Mouse (Mus musculus) adrenal gland, postnatal 36 days (tissue): ENCODE data around the gene Pcnp. TPM values are rescaled to one million over a fixed set of nuclear protein-coding genes. Genes with fewer than 3 reads are reported as not detected.
"Not testable (repeated sequence)": the region's sequence is repeated elsewhere in the genome, so short reads cannot be mapped to it uniquely, and the experiment has no call there.

Experiments used
- DNase-seq, 2 experiments: peaks; one replicate each; pipeline ENCODE4 v3.0.0; 2021; ENCODE audit warnings: mixed read lengths in 1 of 2
- long read RNA-seq, 2 experiments: library from polyadenylated mRNA; stranded (forward); transcript quantifications; one replicate each; pipeline ENCODE4 v2.0.0; 2021; ENCODE audit warnings: borderline sequencing depth in 2 of 2
- total RNA-seq, 2 experiments: library from RNA; stranded (reverse); gene quantifications; 2 replicates each; pipeline ENCODE4 v1.2.3; 2021

Gene Pcnp
- total RNA-seq: 100 to 1,000 TPM; 106 to 123 TPM
- long read RNA-seq, experiment 1, transcript Pcnp-205 (5 exons, 2,200 nt): minor isoform, 25 of 158 reads
- long read RNA-seq, experiment 1, transcript Pcnp-202 (5 exons, 2,295 nt): major isoform, 78 of 158 reads
- long read RNA-seq, experiment 1, transcript Pcnp-206 (5 exons, 938 nt): minor isoform, 28 of 158 reads
- long read RNA-seq, experiment 1, partial matches to known transcripts: 3 of 158 reads
- long read RNA-seq, experiment 1, other reads (novel, unspliced or antisense): 21 of 158 reads
- long read RNA-seq, experiment 2, transcript Pcnp-202 (5 exons, 2,295 nt): major isoform, 6 of 17 reads
- long read RNA-seq, experiment 2, partial matches to known transcripts: 0 of 17 reads
- long read RNA-seq, experiment 2, other reads (novel, unspliced or antisense): 3 of 17 reads

- peak; percentile 98 to 99 for DNase-seq
These were observed at the start of gene Pcnp for GRCm38 (mm10) chr16:56029661-56030082. Pcnp (minus strand) TSS chr16:56029739.

- DNase-seq: peak in 1 of 2 experiments; percentile 8
These were observed 46.8 kb upstream of the Pcnp start for GRCm38 (mm10) chr16:56076121-56076869.

DNA sequence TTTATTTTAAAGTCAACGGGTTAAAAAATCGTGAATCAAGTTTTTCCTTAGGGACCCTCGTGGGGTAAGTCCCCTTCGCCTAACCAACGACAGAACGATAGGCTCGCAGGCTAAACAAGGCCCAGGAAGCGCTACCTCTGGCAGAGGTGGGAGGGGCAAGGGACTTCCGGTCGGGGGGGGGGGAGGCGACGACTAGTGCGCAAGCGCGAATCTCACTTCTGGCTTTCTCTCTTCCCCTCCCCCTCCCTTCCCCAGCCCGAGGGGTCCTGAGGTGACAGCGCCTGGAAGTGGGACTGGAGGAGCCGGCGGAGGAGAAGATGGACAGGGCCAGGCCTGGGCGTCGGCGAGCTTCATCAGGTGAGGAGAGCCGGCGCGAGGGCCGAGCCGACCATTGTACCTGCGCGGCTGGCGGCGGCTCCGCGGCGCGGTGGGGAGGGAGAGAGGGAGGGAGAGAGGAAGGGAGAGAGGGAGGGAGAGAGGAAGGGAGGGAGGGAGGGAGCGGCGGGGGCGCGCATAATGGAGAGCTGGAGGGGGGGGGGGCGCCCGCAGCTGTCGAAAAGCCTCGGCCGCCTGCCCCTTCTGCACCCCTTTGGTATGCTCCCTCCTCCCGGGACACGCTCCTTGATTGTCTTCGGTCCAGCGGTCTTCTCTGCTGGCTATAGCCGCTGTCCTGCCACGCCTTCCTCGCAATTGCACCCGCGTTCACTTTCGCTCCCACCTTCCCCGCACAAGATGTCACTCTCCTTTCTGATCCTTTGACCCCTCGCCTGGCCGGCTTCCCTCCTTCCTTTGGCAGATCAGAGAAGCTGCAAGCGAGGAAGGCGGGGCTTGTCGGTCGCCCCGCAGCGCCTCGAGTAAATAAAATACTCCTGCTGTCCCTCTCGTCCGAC lies 45.9 kb upstream of the Pcnp start:
- DNase-seq: peak; percentile 86 to 88

DNA sequence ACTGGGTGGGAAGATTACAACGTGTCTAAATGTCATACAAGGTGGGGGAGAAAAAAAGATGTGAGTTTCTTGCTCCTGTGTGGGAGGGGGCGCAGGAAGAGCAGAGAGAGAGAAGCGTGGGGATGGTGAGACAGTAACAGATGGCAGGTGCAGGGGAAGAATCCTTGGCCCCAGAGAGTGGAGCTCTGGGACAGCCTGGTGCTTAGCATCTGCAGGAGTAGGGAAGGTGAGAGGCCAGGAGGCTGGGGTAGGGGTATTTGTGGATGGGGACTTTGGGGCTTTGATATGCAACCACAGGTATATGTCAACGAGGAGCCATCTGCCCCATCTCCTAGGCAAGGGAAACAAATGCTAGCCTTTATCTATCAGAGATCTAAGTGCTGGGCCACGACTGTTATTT lies 45.0 kb upstream of the Pcnp start:
- DNase-seq: no peak

DNA sequence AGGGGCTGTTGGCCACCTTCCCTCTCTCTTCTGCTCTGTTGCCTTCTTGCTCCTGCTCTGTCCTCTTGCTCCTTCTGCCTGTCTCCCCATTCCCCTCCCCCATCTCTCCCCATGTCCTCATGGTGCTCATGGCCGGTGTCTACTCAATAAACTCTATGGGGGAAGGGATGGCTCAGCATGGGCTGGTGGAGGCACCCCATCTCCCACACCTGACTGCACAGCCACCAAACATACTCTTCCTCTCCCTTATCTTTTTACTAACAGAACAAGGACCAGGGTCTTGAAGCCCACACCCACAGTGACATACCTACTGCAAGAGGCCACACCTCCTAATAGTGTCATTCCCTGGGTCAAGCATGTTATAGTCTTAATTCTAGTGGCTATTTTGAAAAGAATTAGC lies 44.6 kb upstream of the Pcnp start:
- no peak for DNase-seq

GRCm38 (mm10) chr16:56073150-56073549 lies 43.6 kb upstream of the Pcnp start:
- not testable (repeated sequence) for DNase-seq

DNA sequence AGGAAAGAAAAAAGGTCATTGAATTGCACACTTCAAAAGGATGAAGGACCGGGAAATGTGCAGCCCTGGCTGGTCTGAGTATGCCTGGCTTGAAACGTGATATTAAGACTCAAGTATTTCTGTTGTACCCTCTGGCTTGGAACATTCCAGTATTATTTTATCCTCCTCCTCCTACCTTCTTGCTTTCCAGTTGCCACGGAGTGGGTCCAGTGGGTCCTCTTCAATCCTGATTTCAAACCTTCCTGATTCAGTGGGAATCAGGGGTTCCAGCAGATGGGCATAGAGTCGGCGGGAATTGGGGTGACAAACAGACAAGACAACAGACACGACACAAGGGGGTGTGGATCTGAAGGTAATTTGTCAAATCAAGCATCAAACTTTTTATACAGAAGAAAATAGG lies 43.0 kb upstream of the Pcnp start:
- DNase-seq: no peak

- no peak for DNase-seq
These were observed 42.0 kb upstream of the Pcnp start for GRCm38 (mm10) chr16:56071317-56072232.

DNA sequence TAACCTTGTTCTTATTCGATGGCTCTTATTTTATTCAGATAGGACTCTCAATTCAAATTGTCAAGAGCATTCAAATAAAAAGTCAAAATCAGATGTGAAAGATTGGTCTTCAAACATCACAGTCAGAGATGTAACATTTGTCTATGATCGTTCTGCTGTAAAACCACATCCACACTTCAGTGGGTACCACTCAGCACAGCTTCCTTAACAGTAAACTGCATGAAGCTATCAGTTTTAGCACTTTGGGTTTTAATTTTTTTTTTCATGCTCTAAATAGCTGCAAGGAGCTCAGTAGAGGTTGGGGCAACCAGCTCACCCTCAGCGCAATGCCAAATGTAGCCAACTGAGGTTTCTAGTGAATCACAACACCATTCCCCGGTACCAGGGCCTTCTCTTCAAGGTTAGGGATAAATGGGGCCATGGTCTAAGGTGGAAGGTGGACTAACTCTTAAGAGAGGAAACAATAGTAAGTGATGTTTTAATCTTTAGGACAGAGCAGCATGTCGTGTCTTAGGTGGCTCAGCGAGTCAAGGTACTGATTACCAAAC lies 39.1 kb upstream of the Pcnp start:
- no peak for DNase-seq

DNA sequence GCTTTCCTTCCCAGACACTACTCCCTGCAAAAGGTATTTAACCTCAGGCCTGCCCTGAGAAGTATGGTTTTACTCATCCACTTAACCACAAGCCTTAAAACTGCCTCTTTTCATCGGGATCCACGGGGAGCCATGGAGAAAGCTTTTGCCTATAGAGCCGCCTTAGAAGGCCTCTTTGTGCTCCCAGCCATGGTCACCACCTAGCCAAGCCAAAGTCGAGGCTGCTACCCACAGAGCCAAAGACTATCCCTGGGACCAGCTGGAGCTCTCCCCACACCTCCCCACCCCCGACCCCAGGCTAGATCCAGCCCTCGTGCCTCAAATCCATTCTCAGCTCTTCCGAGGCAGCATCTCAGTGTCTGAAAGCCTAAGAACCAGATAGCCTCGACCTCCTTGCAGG lies 36.6 kb upstream of the Pcnp start:
- DNase-seq: no peak

GRCm38 (mm10) chr16:56064334-56064990 lies 34.9 kb upstream of the Pcnp start:
- DNase-seq: peak; percentile 55 to 67

- DNase-seq: no peak
These were observed 33.4 kb upstream of the Pcnp start for GRCm38 (mm10) chr16:56062981-56063380.

DNA sequence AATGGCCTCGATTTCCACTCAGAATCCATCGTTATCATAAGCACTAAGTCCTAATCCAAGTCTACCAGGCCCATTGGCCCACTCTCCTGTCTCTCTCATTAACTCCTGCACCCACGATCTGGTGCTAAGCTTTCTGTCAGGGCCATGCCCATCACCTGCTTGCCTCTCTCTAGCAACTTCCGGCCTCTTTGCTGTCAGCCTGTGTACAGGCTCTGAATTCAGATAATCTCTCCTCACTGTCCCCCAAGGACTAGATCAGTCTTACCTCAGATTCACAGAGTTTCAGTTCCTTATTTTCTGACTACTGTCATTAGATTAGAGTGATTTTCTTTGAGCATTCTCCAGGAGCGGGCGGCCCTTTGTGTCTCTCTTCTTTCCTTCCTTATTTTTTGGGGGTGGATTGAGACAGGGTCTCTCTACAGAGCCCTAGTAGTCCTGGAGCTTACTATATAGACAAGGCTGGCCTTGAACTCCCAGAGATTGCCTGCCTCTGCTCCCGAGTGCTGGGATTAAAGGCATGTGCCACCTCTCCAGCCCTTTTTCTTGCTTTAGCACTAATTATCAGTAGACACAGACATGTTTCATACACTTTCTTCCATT lies 32.6 kb upstream of the Pcnp start:
- no peak for DNase-seq

DNA sequence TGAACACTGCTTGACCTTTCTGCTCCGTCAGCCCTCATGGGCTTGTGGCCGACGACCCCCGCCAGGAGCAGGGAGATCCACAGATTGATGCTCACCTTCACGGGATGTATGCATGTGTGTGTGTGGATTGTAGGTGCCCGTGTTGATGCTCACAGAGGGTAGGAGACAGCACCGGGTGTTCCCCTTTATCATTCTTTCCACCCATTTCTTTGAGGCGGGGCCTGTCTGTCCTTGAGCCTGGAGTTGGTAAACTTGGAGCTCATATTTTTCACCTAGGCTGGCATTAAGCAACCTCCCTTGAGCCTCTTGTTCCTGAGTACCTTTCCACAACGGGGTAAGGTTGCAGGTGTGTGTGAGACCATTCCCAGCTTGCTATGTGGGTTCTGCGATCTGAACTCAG lies 28.6 kb upstream of the Pcnp start:
- no peak for DNase-seq

DNA sequence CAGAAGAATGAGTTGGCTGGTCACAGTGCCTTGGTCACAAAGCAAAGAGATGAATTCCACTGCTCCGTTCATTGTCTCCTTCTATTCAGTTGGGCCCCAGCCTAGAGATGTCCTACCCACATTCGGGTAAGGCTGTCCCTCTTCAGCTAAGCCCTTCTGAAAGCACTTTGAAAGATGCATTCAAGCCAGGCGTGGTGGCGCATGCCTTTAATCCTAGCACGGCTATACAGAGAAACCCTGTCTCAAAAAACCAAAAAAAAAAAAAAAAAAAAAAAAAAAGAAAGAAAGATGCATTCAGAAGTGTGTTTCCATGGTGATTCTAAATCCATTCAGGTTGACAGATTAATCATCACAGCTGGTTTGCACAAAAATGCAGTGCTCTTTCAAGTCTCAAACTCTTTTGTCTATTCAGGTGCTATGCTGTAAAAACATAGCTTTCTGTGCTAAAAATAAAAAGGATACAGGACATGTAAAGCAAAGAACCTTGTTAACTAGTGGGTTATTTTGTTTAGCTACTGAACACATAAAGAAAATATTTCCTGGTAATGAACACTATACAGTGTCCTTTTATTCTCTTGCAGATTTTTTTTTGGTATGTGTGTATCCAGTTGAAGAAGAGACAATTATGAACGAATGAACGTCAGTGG lies 27.5 kb upstream of the Pcnp start:
- no peak for DNase-seq

DNA sequence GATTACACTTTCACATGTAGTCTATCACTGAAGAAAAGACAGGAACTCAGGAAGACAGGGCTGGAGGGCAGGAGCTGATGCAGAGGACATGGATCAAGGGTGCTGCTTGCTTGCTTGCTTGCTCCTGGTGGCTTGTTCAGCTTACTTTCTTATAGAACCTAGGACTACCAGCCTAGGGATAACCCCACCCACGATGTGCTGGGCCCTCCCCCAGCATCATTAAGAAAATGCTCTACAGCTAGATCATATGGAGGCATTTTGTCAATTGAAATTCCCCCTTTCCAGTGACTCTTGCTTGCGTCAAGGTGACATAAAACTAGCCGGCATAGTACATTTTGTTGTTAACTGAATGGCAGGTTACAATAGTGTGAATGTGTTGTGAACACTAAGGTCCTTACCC lies 26.4 kb upstream of the Pcnp start:
- no peak for DNase-seq

GRCm38 (mm10) chr16:56048038-56048437 lies 18.5 kb upstream of the Pcnp start, which contains the start of gene Senp7:
Senp7 (plus strand) TSS chr16:56048338.
- DNase-seq: not testable (repeated sequence)

- DNase-seq: no peak
These were observed 8.6 kb upstream of the Pcnp start for GRCm38 (mm10) chr16:56038090-56038489.
